Mouse (Mus musculus) layer of hippocampus, adult 8-10 months (tissue): ENCODE data around the gene Nr5a1. TPM values are rescaled to one million over a fixed set of nuclear protein-coding genes. Genes with fewer than 3 reads are reported as not detected.
A peak's percentile ranks its signal among the peaks of the same experiment; 100 is the strongest.

Experiments
- DNase-seq, 2 experiments: peaks; one replicate each; pipeline ENCODE4 v3.0.0; 2022; ENCODE audit warnings: low spot score in 2 of 2
- total RNA-seq, 4 experiments: library from RNA; stranded (reverse); gene quantifications; 2 replicates each; pipeline ENCODE4 v1.2.4; 2022

The Nr5a1 gene
- total RNA-seq, result under 1 TPM in 2 of 4 experiments, not detected in 2; 0.11 to 0.21 TPM

DNA sequence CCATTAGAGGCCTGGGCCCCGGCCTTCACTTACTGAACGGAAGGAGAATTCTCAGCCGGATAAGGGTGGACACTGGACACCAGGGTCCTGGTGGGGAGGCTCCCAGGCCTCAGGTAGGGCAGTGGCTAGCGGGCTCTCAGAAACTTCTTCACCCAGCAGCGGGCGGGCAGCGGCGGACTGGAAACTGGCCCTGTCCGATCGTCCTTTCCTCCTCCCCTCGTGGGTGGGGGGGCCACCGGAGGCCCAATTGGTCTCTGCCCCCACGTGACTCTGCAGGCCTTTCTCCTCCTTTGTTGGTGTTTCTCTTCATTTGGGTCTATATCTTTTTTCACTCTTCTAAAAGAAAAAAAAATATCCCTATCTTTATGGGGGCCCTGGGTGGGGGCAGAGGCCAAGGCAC lies at the start of gene Nr5a1:
TSS of gene Nr5a1 (minus strand) at position 219 of the 400 bp plus-strand sequence.
- no peak for DNase-seq

DNA sequence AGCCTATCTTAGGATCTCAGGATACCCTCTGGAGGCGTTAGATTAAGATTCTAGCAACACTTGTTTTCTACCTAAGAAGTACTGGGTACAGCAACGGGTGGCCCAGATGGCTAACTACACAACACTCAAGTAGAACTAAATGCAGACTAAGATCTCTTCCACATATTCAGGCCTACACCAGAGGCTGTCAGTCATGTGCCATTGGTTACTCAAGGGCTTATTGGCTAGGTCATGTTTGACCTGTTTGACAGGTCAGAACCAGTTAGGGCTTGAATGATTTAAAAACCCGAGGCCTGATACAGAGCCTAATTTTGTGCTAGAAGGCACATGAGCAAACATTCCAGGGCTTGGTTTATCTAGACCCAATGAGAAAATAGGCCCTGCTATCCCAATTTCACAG lies 25.5 kb upstream of the Nr5a1 start:
- DNase-seq, result no peak

DNA sequence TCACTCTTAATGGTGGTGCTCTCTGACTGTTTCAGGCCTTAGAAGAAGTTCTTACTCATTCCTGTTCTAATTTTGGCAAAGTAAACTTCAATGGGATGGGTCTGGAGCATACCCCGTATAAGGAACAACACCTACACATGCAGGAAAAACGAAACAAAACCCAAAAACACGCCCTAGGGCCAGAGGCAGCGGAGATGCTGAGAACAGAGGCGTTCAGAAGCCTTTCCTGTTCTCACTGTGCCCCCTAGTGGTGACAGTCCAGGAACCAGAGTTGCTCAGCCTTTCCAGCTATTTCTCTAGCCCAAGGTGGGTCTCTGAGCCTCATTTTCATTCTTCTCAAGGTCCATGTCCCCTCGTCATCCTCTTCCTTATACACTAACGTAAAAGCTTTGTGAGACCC lies 25.1 kb upstream of the Nr5a1 start:
- DNase-seq, result peak; percentile 63 to 80

DNA sequence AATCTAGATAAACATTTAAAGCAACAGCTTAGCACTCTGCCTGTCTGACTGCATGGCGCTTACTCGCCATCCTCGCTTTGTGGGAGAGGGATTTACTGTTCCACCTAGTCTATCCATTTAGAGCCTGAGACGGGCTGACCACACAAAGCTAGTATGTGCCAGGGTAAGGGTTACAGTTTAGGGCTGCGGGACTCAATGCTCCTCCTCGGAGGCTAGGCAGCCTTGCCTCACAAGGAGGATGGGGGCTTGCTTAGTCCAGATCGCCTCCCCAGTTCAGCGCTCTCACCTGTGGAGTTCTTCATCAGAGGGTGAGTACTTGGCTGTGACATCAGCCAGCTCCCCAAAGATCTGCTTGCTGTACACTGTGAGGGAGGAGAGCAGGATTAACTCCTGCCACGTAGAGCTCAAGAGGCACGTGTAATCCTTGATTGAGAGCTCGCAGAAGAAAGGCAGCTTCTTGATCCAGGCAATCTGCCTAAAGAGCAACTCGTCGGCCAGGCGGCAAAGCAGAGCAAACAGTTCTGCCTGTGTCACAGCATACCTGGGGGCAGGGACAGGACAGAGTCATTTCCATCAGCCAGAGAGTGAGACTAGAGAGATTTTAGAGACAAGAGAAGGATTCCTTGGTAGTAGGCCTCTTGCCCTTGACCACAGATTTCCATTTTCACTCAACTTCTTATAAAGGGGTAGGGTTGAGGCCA lies 24.4 kb upstream of the Nr5a1 start:
- no peak for DNase-seq

DNA sequence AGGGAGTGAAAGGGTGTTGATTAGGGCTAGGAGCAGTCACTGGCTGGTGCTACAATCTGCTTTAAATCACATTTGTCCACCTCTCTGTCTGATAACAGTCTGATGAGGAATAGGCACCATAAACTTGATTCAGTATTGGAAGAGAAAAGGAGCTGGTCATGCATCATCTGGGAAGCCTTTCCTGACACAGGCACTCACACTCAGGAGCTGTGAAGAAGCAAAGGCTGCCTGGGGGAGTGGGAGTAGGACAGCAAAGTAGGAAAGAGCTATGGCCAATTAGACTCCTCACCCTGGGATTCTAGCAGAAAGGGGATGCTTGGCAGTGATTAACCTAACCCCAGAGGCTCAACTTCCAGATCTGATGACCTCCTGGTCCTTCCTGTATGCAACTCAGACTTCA lies 21.4 kb upstream of the Nr5a1 start:
- no peak for DNase-seq

DNA sequence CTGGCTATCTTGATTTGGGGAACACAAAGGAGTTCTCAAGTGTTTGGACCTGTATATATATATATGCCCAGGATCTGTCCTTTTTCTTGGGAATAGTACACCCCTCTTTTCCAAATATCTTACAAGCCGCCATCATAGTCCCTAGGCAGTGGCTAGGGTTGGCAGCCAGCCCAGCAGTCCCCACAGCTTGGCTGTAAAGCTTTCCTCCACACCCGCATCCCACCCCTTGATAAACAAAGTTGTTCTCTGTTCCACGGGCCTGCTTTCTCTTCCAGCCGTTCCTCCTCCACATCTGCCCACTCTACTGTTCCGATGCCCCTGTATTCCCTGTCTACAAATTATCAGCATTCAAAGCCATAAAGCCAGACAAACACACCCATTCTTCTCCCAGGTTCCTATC lies 20.4 kb upstream of the Nr5a1 start:
- no peak for DNase-seq

DNA sequence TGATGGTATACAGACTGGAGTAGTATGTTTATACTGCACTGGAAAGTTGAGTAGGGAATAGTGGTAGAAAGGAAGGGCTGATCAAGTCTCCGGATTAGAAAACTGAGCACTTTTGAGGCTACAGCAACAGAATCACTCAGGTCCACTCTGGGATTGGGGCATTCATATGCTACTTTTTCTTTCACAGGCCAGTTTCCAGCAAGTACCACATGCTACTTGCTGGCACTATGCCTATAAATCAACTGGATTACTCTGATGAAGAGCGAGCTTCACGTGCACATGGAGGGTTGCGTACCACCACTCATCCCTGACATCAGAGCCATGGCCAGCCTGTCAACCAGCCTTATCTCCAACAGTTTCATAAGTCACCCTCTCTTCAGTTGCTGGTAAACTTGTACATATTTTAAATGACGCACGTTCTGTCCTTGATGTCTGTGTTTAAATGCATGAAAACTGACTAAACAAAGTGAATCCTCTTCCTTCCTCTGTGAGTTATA lies 16.0 kb upstream of the Nr5a1 start:
- no peak for DNase-seq

DNA sequence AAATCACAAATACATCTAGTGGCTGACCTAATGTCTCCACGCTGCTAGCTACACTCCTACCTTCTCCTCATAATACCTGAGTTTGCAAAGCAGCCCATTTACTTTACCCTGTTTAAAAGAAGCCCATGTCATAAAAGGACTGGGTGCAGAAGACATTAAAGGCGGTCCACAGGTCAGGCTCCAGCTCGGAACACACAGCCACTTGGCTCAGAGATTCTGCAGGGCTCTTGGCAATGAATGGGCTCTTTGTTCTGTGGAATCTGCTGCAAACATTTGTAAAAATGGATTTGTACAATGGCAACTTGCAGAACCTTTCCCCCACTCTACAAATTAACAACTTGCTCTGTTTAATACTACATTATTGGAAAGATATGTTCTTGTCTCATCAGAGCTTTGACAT lies 11.1 kb upstream of the Nr5a1 start:
- DNase-seq, result no peak

DNA sequence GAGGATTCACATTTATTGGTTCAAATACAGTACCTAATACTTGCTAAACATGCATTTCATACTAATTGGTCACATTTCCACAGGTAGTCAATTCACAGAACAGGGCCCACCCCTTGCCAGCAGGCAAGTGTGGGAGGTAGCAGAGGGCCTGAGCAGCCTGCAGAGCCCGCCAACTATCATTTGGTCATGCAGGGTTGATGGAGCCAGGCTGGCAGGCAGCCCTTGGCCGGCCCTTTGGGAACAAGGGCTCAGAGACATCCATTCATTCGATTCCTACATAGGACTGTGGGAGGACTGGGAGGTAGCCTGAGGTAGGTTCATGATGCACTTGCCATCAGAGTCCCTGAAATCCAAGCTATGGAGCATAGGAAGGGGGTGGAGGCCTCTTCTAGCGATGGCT lies 9.0 kb upstream of the Nr5a1 start:
- no peak for DNase-seq

DNA sequence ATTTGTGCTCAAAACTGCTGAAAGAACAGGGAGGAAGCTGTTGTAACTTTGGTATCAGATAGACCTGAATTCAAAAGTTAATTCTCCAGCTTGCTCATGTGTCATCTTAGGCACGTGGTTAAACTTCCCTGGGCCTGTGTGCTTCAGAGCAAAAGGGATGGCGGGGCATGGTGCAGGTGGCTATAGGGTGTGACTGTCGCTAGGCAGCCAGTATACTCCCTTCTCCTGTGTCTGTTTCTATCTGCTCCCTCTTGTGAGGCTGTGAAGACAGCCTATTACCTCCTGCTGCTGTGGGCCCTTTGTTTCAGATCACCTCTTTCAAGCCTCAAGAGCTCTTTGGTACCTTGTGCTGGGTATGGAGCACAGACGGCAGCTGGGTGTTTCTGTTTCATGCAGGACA lies 7.7 kb upstream of the Nr5a1 start:
- no peak for DNase-seq

DNA sequence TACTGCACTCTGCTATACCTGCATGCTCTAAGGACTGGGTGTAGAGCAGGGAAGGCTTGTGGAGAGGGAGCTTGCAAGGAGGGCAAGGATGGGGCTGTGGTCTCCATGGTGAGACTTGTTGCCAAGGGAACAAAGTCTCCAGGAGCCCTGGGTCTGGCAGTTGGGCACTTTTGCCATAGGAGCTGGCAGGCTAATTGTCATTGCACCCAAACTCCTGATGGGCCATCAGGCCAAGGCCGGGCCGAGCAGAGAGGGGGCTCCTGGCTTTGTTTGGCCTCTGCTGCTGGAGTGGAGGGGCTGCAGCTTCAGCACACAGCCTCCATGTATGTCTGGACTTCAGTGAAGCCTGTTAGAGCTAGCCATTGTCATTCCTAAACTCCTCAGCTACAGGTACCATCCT lies 6.3 kb upstream of the Nr5a1 start:
- no peak for DNase-seq

DNA sequence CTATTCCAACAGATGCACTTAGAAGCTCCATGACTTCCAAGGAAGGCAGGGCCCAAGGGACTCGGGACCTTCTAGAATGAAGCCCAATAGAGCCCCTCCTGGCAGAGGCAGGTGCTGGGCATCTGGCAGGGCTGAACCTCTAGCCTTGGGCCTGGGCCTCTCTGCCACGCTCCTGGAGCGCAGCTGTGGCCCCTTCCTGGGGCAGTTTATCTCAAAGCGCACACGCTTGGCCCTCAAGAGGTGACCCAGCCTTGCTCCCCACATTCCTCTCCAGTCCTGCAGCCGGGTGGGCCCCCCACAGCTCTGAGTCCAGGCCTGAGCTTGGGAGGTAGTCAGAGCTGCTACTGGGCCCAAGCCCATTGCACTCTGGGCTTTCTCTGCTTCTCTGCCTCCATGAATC lies 5.0 kb upstream of the Nr5a1 start:
- no peak for DNase-seq

DNA sequence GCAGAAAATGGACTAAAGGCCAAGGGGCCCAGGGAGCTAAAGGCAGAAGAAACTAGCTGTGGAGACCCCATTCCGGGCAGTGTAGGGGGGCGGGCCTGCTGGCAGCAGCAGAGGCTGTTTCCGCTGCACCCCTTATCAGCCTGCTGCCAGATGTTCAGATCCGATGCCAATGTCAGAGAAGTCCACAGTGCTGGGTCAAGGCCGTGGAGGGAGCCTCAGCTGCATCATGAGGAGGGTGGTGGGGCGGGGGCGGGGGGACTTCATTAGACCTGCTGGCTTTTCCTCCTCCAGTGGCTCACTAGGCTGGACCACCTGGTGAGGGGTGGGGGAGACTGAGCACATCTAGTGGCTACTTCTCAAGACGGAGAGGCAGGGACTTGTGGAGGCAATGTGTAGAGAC lies 4.3 kb upstream of the Nr5a1 start:
- no peak for DNase-seq

DNA sequence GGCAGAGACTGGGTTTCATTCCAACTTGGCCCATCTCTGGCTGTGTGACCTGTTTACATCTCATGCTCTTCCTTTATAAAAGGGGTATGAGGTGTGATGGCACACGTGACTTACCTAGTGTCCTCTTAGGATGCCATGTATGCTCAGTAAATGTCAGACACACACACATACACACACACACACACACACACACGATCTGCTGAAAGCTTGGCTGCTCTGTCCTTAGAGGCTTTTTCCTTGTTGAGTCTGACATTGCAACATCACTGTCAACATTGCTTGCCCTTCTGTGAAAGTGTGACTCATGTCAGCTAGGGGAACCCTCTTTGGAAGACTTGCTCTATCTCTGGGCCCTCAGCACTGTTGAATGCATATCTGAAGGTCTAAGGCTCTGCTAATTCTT lies 3.1 kb upstream of the Nr5a1 start:
- DNase-seq, result no peak

DNA sequence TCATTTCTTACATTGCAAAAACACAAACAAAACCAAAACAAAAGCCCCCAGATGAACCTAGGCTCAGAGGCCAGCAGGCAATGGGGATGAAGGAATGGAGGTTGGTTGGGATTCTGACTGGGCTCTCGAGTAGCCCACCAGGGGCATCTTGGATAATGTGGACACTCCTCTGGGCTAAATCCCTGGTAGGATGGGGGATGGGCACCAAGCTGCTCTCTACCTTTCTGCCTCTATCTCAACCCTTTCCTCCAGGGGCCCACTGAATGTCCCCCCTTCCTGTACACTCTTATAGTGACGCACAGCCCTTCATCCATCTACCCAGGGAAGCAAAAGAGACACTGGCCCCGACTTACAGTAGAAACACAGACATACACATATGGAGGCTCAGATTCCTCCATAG lies 746 bp downstream of the Nr5a1 start:
- DNase-seq, result no peak

DNA sequence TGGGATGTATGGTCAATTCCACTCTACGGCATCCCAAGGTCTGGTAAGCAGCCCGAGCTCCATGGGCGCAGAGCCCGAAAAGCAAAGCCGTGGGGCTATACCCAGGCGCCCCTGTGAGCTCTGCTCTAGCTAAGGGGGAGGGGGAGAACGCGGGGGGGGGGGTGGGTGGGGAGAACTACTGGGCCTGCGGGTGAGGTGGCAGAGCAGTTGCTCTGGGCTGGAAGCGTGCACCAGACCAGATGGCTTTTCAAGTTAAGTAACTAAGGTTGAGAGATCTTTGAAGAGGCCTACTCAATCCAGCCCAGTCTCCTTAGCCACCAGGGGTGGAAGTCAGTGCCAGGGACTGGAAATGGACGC lies 1.6 kb downstream of the Nr5a1 start:
- DNase-seq, result no peak

DNA sequence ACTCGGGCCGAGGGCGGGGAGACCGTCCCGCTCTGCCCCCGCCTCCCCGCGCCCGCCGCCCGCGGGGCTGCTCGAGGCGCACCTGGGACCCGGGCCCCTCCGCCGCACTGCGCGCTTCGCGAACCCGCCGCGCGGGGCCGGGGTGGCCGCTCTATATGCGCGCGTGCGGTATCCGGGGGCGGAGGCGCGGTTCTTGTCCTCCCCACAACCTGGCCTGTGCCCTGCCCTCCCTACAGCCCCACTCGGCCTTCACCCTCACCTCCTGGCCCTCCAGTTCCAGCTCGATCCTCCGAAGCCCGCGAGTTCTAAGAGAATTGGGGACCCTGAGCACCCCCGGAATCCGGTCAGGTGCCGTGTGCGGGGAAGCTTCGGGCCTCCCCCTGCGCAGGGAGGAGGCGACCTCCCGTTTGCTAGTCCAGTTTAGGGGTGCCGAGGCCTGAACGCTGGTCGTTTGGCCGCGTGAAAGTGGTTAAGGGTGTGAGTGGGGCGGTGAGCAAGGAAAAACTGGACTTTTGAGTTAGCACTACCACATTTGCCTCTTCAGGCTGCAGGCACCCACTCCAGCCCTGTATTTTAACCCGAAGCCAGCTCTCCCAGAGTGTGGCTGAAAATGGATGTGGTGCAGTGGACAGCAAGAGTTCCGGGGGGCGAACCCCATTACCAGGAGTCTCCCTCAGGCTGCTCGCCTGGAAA lies 2.1 kb downstream of the Nr5a1 start:
- no peak for DNase-seq

DNA sequence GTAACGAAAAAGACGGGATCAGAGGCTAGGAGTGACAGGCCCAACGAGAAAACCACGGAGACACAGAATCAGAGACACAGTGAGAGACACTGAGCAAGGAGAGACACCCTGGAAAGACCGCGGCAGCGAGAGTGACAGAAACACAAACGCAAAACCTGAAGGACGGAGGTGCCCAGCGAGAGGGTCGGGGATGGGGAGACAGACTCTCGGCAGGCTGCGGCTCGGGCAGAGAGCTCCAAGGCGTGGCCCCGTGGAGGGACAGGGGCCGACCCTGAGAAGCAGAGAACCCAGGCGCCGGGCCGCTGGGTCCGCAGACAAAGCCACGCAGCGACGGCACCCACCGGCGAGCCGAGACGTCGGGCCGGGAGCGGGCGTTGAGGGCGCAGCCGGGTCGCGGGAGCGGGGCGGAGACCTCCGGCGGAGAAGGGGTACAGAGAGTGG lies 2.9 kb downstream of the Nr5a1 start:
- no peak for DNase-seq

DNA sequence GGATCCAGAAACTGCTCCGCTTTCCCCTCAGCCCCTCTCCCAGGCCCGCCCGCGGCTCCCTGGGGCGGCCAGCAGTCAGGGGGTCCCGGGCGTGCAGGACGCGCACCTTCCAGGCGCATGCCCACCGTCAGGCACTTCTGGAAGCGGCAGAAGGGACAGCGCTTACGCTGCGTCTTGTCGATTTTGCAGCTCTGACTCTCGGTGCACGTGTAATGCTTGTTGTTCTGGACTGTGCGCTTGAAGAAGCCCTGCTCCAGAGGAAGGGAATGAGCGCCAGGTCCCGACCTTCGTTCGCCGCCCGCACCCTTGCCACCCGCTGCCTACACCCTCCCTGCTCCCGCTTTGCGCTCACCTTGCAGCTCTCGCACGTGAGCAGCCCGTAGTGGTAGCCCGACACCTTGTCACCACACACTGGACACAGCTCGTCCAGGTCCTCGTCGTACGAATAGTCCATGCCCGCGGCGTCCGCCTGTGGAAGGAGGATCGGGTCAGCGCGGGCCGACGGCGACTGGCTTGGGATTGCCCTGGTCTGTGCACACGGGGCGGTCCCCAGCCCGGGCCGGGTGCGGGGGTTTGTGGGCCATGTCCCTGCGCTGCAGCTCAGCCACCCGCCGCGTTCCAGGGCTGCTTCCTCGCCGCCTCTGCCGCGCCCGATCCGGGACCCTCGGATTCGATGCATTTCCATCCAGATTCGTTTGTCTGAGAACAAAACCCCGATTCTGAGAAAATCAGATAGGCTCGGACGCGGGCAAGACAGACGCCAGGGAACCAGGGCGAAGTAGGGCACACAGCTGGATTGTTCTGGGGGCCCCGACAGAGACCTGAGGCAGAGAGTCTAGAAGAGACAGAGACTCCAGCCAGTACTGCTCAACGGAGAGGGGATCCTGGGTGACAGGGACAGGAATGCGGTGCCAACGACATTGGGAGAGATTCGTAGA lies 3.8 kb downstream of the Nr5a1 start:
- peak in 1 of 2 experiments; percentile 16 for DNase-seq

DNA sequence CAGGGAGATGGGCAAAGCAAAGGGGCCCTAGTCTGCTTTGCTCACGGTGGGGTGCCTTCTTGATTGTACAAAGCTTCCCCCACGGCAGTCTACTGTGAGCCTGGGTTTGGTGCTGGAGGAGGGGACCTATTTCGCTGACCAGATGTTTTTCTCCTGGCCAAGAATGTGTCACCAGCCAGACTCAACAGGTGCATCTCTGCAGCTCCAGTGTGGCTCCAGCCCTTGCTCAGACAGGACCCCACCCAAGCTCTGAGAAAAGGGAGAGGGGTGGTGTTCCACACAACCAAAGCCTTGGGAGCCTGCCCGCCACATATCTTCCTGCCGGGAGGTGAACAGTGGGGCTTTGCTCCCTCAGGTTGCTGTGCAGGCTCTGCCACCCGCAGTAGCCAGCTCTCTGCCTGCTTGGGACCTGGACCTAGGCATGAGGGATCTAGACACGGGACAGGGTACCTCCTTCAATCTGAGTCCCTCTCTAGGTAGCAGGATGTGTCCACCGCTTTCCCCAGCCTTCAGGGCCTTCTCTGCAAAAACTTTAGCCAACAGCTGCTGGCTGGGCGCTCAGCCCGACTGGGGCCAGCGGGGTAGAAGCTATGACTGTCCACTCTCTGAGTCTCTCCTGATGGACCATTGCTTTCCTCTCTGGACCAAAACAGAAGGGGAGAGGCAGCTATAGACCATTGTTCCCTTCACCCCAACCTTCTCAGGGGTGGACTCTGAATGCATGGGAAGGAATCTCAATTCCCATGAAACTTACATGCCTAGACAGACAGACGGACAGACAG lies 5.2 kb downstream of the Nr5a1 start:
- DNase-seq, result no peak

DNA sequence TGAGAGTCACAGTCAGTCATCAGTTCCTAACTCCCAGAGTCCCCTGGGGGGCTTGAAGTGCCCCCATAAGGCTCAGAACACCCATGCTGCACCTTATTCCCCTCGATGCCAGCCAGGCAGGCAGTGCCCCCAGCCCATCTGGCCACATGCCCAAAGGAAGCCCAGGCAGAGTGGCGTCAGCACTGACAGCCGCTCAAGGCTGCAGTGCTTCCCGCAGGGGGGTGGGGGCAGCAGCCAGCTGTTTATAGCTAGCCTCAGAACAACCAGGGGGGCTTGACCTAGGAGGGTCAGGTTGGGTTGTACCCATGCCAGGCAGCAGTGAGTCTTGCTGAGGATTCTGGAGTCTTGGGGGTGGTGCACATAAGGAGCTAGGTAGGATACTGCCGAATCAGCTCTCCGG lies 7.7 kb downstream of the Nr5a1 start:
- no peak for DNase-seq
